Mouse (Mus musculus) ES-Bruce4 (cell line): Measurements from ENCODE around the gene Opa3.

ENCODE experiments used
- CTCF ChIP-seq: IDR thresholded peaks from one replicate; pipeline ENCODE4 v1.8.1; 2011; ENCODE audit warnings: low read depth, low read length
- POLR2A ChIP-seq: IDR thresholded peaks from one replicate; pipeline ENCODE4 v1.8.1; 2011; ENCODE audit warnings: low read length; ENCODE audit not compliant: insufficient read depth

- TF ChIP-seq CTCF (no peak), POLR2A (no peak)
Measured at GRCm38 (mm10) chr7:19220061-19220460, 8.1 kb upstream of the Opa3 start.
